Mouse (Mus musculus) heart, embryonic 15.5 days (tissue): ENCODE measurements at regions not wholly inside any gene's neighbourhood (a gene's known extent, or its start where the extent isn't known, plus 50 kb on each side); places are given as distances from the start of the nearest gene placed in this dataset.

Source experiments
- ATAC-seq: fragments of 200-750 bp; cut with Nextera tagmentation; replicated peaks from 2 replicates; pipeline ENCODE4 v1.8.0; 2017; ENCODE audit warnings: low read depth, moderate TSS enrichment; ENCODE audit not compliant: insufficient number of reproducible peaks, insufficient read depth, low FRiP score
- H3K27ac ChIP-seq: fragments of 300-500 bp; sonication (generic); 2 replicates; pipeline ENCODE4 v1.5.1; 2015; ENCODE audit warnings: mild to moderate bottlenecking, inconsistent platforms
- H3K27me3 ChIP-seq: fragments of 300-500 bp; sonication (generic); 2 replicates; pipeline ENCODE4 v1.6.1; 2015; ENCODE audit warnings: inconsistent platforms
- H3K36me3 ChIP-seq: fragments of 300-500 bp; sonication (generic); 2 replicates; pipeline ENCODE4 v1.6.1; 2015; ENCODE audit warnings: mild to moderate bottlenecking, inconsistent platforms
- H3K4me1 ChIP-seq: fragments of 300-500 bp; sonication (generic); replicated peaks from 2 replicates; pipeline ENCODE4 v1.6.1; 2015; ENCODE audit warnings: inconsistent platforms
- H3K4me2 ChIP-seq: fragments of 300-500 bp; sonication (generic); 2 replicates; pipeline ENCODE4 v1.6.1; 2015; ENCODE audit warnings: inconsistent platforms, mild to moderate bottlenecking, moderate library complexity
- H3K4me3 ChIP-seq: fragments of 300-500 bp; sonication (generic); 2 replicates; pipeline ENCODE4 v1.5.1; 2015; ENCODE audit warnings: mild to moderate bottlenecking, inconsistent platforms
- H3K9ac ChIP-seq: fragments of 300-500 bp; sonication (generic); 2 replicates; pipeline ENCODE4 v1.6.1; 2015; ENCODE audit warnings: mild to moderate bottlenecking, inconsistent platforms
- H3K9me3 ChIP-seq: fragments of 300-500 bp; sonication (generic); replicated peaks from 2 replicates; pipeline ENCODE4 v1.6.1; 2016; ENCODE audit warnings: inconsistent platforms
- WGBS: fragments of 180-500 bp; shearing (Covaris S2); methylation state at CpG from one replicate; pipeline ENCODE4 v1.1.7; 2015; ENCODE audit warnings: mixed read lengths; 5-methylcytosine and 5-hydroxymethylcytosine counted together

DNA sequence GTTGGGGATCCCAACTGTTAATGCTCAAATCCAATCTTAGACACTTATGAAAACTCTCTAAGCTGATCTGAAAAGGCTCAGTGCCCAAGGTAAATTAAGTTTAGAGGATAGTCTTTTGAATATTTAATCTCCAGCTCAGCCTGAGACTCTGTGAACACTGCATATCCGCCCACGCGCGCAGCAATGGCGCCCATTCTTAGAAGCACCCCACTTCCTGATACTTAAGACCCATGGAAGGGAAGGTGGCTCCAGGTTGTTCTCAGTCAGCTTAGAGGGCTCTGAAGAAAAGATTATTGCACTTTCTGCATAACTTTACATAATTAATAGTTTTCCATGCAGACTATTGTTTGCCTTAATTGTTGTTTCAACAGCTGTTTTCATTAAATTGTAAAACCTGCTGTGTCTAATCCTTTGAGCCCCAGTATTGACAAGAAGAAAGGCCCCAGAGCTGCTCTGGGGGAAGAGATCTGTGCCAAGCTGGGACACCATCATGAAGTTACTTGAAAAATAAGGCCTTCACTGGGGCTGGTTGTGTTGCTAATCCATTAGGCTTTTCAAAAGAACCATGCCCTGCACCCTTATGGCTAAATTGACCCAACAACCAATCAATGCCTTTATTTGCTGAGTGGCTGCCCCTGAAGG is 183.7 kb upstream of the Tle1 start:
- peaks cover 53% of the 10 kb centered on the region for H3K27me3 ChIP-seq
- 93% methylated on average over 5 of the region's 5 CpGs for WGBS
- H3K9me3 ChIP-seq = no peaks in the 10 kb centered on the region
- no peak overlapping the region for H3K27ac ChIP-seq
- H3K36me3 ChIP-seq = no peaks in the 10 kb centered on the region
- no peak for ATAC-seq
- peaks cover 8% of the 10 kb centered on the region; the same call in 1 of the 2 replicates for H3K4me1 ChIP-seq
- no peak overlapping the region for H3K4me3 ChIP-seq
- no peak overlapping the region for H3K9ac ChIP-seq
- peak overlapping the region; percentile 25 for H3K4me2 ChIP-seq

DNA sequence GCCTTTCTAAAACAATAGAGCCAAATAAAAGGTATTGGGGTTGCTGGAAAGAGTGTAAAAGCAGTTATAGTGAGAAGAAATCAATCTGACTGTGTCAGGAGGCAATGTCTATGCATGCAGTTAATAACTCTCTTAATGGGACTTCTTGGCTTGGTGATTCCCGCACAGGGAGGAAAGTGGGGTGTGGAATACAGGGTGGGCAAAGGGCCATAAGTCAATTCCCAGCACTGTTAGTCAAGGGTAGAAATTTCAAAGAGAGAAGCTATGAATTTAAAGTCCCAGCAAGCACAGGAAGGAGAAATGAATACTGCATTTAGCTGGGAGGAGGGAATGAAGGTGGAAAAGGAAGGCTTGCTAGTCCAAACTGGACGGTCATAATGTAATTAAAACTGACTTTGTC is 183.0 kb upstream of the Tle1 start:
- Histone ChIP-seq H3K27me3 (peaks cover 50% of the 10 kb centered on the region), H3K9me3 (no peaks in the 10 kb centered on the region), H3K36me3 (no peaks in the 10 kb centered on the region), H3K9ac (no peak overlapping the region), H3K4me3 (no peak overlapping the region), H3K4me1 (peaks cover 8% of the 10 kb centered on the region; the same call in 1 of the 2 replicates), H3K4me2 (no peak overlapping the region), H3K27ac (no peak overlapping the region)
- no peak for ATAC-seq
- WGBS = 81% methylated on average over 2 of the region's 2 CpGs

DNA sequence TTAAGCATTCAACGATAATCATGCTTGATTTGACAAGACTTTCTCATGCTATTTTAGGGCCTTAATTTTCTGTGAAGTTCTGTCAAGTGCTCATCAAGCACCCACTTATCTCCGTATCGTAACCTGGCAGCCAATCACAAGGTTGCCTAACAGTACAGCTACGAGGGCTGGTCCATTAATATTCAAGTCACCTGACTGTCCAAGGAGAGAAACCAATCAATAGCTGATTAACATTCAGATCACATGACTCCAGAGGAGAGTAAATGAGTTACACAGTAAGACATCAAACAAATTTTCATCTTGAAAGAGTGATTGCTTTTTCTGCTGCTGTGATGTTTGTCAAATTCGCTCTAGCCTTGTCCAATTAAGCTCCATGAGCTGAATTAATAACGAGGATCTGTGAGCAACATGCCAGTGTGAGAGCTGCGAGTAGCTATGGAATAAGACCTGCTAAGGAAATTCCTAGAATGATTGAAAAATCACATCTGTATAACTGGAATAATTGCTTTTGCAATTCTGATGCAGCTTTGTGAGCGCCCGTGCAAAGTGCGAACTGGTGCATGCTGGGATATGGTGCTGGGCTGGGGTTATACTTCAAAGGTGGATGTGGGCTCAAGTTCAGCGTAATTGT is 181.9 kb upstream of the Tle1 start:
- 77% methylated on average over 11 of the region's 11 CpGs for WGBS

GRCm38 (mm10) chr4:72381742-72382141 is 181.0 kb upstream of the Tle1 start:
- H3K27ac ChIP-seq = no peak overlapping the region
- H3K27me3 ChIP-seq = peaks cover 37% of the 10 kb centered on the region
- H3K4me3 ChIP-seq = no peak overlapping the region
- no peaks in the 10 kb centered on the region for H3K9me3 ChIP-seq
- peaks cover 8% of the 10 kb centered on the region; the same call in 1 of the 2 replicates for H3K4me1 ChIP-seq
- no peak overlapping the region for H3K4me2 ChIP-seq
- H3K36me3 ChIP-seq = no peaks in the 10 kb centered on the region
- WGBS = 92% methylated on average over 6 of the region's 6 CpGs
- no peak overlapping the region for H3K9ac ChIP-seq
- no peak for ATAC-seq

More for the DNA sequence above, 181.9 kb upstream of the Tle1 start:
- H3K27ac ChIP-seq = no peak overlapping the region
- peaks cover 39% of the 10 kb centered on the region for H3K27me3 ChIP-seq
- H3K9me3 ChIP-seq = no peaks in the 10 kb centered on the region
- H3K9ac ChIP-seq = no peak overlapping the region
- no peaks in the 10 kb centered on the region for H3K36me3 ChIP-seq
- no peak overlapping the region for H3K4me3 ChIP-seq
- no peak overlapping the region for H3K4me2 ChIP-seq
- no peak for ATAC-seq
- peaks cover 8% of the 10 kb centered on the region; the same call in 1 of the 2 replicates for H3K4me1 ChIP-seq

DNA sequence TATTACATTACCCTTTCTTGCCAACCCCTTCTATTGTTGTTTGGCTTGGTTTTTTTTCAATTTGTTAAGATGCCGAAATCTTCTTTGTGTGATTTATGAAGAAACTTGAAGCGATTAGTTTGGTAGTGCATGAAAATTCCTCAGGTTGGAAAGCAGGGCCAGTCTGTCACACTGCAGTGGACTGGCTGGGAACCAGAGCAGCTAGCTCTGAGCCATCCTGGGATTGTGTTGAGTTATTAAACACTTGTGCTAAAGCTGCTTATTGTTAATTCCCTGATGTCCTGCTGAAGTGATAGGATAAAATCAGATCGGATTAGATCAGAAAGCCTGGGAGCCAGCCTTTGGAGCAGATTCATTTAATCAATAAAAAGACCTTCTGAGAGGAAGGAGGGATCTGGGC is 180.4 kb upstream of the Tle1 start:
- no peaks in the 10 kb centered on the region for H3K36me3 ChIP-seq
- H3K27ac ChIP-seq = no peak overlapping the region
- no peak overlapping the region for H3K4me2 ChIP-seq
- H3K27me3 ChIP-seq = peaks cover 39% of the 10 kb centered on the region
- WGBS = 71% methylated on average over 3 of the region's 3 CpGs
- H3K4me1 ChIP-seq = peaks cover 8% of the 10 kb centered on the region; the same call in 1 of the 2 replicates
- no peak overlapping the region for H3K4me3 ChIP-seq
- no peak for ATAC-seq
- H3K9me3 ChIP-seq = no peaks in the 10 kb centered on the region
- H3K9ac ChIP-seq = no peak overlapping the region

GRCm38 (mm10) chr4:72379515-72379914 is 178.8 kb upstream of the Tle1 start:
- H3K4me3 ChIP-seq = no peak overlapping the region
- no peak overlapping the region for H3K4me2 ChIP-seq
- no peaks in the 10 kb centered on the region for H3K36me3 ChIP-seq
- ATAC-seq = no peak
- no peaks in the 10 kb centered on the region for H3K9me3 ChIP-seq
- peaks cover 34% of the 10 kb centered on the region for H3K27me3 ChIP-seq
- 35% methylated on average over 1 of the region's 1 CpGs for WGBS
- peaks cover 1% of the 10 kb centered on the region; the same call in 1 of the 2 replicates for H3K4me1 ChIP-seq
- H3K9ac ChIP-seq = no peak overlapping the region
- no peak overlapping the region for H3K27ac ChIP-seq

DNA sequence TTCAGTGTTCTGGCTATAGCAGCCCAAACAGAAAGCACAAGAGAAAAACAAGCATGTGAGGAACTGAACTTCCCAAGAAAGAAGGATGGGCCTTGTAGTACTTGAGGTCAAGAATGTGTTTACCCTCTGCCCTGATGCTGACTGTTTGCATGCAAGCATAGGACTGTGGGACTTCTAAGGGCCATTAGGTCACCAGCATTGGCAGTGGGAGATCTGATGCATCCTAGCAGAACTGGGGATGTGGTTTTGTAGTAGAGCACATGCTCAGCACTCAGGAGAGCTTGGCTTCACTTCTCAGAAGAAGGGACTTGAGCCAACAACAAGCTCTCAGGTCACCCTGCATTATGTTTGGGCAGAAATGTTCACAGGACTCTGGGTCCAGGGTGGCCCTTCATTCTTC is 178.3 kb upstream of the Tle1 start:
- no peak overlapping the region for H3K27ac ChIP-seq
- no peaks in the 10 kb centered on the region for H3K36me3 ChIP-seq
- no peaks in the 10 kb centered on the region for H3K9me3 ChIP-seq
- no peak overlapping the region for H3K4me3 ChIP-seq
- no peak for ATAC-seq
- H3K27me3 ChIP-seq = peaks cover 37% of the 10 kb centered on the region
- H3K4me1 ChIP-seq = no peaks in the 10 kb centered on the region
- H3K4me2 ChIP-seq = no peak overlapping the region
- H3K9ac ChIP-seq = no peak overlapping the region

GRCm38 (mm10) chr4:72377520-72377919 is 176.8 kb upstream of the Tle1 start:
- Histone ChIP-seq H3K4me2 (no peak overlapping the region), H3K36me3 (no peaks in the 10 kb centered on the region), H3K9me3 (no peaks in the 10 kb centered on the region), H3K9ac (no peak overlapping the region), H3K4me3 (no peak overlapping the region), H3K27me3 (peaks cover 27% of the 10 kb centered on the region), H3K27ac (no peak overlapping the region), H3K4me1 (no peaks in the 10 kb centered on the region)
- WGBS = 60% methylated on average over 1 of the region's 1 CpGs
- ATAC-seq = no peak

- no peak for ATAC-seq
- WGBS = 64% methylated on average over 1 of the region's 1 CpGs
- Histone ChIP-seq H3K9me3 (no peaks in the 10 kb centered on the region), H3K27ac (no peak overlapping the region), H3K27me3 (no peaks in the 10 kb centered on the region), H3K4me2 (no peak overlapping the region), H3K4me1 (no peaks in the 10 kb centered on the region), H3K36me3 (no peaks in the 10 kb centered on the region), H3K4me3 (no peak overlapping the region), H3K9ac (no peak overlapping the region)
These were observed 151.3 kb upstream of the Tle1 start for GRCm38 (mm10) chr4:72351985-72352384.

GRCm38 (mm10) chr4:72331882-72332281 is 131.2 kb upstream of the Tle1 start:
- H3K4me2 ChIP-seq = no peak overlapping the region
- H3K27me3 ChIP-seq = no peaks in the 10 kb centered on the region
- H3K9ac ChIP-seq = no peak overlapping the region
- H3K36me3 ChIP-seq = no peaks in the 10 kb centered on the region
- no peaks in the 10 kb centered on the region for H3K4me1 ChIP-seq
- H3K27ac ChIP-seq = no peak overlapping the region
- no peak overlapping the region for H3K4me3 ChIP-seq
- ATAC-seq = no peak
- WGBS = 65% methylated on average over 3 of the region's 3 CpGs
- H3K9me3 ChIP-seq = no peaks in the 10 kb centered on the region

- no peak overlapping the region for H3K9ac ChIP-seq
- H3K4me2 ChIP-seq = no peak overlapping the region
- no peaks in the 10 kb centered on the region for H3K27me3 ChIP-seq
- H3K4me3 ChIP-seq = no peak overlapping the region
- H3K4me1 ChIP-seq = no peaks in the 10 kb centered on the region
- no peak for ATAC-seq
- no peaks in the 10 kb centered on the region for H3K9me3 ChIP-seq
- H3K36me3 ChIP-seq = no peaks in the 10 kb centered on the region
- no peak overlapping the region for H3K27ac ChIP-seq
These were observed 128.3 kb upstream of the Tle1 start for GRCm38 (mm10) chr4:72329026-72329390.
